Mouse (Mus musculus): Measurements from ENCODE around the gene Pgpep1.

- TF ChIP-seq POLR2A (IDR thresholded peaks at IDR 0.05; ENCODE audit: borderline replicate concordance, low read depth, low read length) (no peak), CTCF (IDR thresholded peaks at IDR 0.05; ENCODE audit: low read depth, low read length) (no peak)
These were observed 11.3 kb downstream of the Pgpep1 start for GRCm38 (mm10) chr8:70648921-70649320.

All from bone marrow macrophage, adult 2 months (primary cell).